7 mouse cellular contexts compared by ENCODE assay signal in the genomic region with DNA sequence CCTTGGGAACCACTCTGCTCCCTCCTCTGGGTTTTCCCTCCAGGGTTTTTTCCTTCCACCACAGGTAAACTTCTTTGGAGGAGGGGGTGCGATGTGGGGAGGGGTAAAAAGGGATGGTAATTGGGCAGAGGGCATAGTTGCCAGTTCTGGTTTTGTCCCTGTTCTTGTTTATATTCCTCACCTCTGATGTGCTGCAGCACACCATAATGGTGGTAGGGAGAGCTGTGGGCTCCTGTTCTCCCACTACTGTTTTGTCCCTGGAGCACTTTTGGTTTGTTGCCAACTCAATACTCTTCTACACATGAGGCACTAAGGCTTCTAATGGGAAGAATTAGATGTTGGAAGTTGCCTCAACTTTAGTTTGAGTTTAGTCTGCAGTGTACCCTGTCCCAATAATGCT. TPM values are rescaled to one million over a fixed set of nuclear protein-coding genes. Genes with fewer than 3 reads are reported as not detected.
DNase-seq lines count a peak whose midpoint lies in the region; ATAC-seq lines count a peak whose summit lies in the region.

No protein-coding gene starts in this region.

- intact Hi-C loops in left cerebral cortex, postnatal 14 days (cut with DNase I) = loop anchor here (10.0 kb wide), 1 partner anchor 213 kb away; no protein-coding TSS in a partner anchor

- H3K36me3 ChIP-seq in forebrain, embryonic 10.5 days (replicated peaks) = no peaks in the 10 kb centered on the region
- H3K36me3 ChIP-seq in limb, embryonic 10.5 days = no peaks in the 10 kb centered on the region
- no peaks in the 10 kb centered on the region for H3K36me3 ChIP-seq in stomach, embryonic 14.5 days (ENCODE audit: control insufficient read depth, insufficient read depth, low read length)

- DNase-seq in left cerebral cortex, postnatal 14 days (ENCODE audit: low spot score in 2 of 2) = peak; percentile 10 to 27
- DNase-seq in left cerebral cortex, adult 11 months (ENCODE audit: low spot score) = no peak
- no peak for DNase-seq in forebrain, embryonic 10.5 days (ENCODE audit: extremely low spot score, low spot score)
- no peak for DNase-seq in limb, embryonic 10.5 days (ENCODE audit: low spot score)
- no peak for DNase-seq in right cerebral cortex, postnatal 4 days

- ATAC-seq in stomach, embryonic 14.5 days (ENCODE audit: insufficient number of reproducible peaks, insufficient read depth, low FRiP score, low read depth) = no peak
- no peak for ATAC-seq in monocyte, adult 5-6 weeks (replicated peaks; ENCODE audit: insufficient number of reproducible peaks, low FRiP score, low TSS enrichment, poor library complexity, severe bottlenecking)

- 6% methylated on average over 1 of the region's 1 CpGs for WGBS in forebrain, embryonic 10.5 days
- WGBS in limb, embryonic 10.5 days = 0% methylated on average over 1 of the region's 1 CpGs
- WGBS in stomach, embryonic 14.5 days = 7% methylated on average over 1 of the region's 1 CpGs

- peak overlapping the region; percentile 86 for H3K4me2 ChIP-seq in stomach, embryonic 14.5 days (replicated peaks; ENCODE audit: low read depth, low read length)

- H3K9ac ChIP-seq in stomach, embryonic 14.5 days (replicated peaks; ENCODE audit: low read depth, low read length) = no peak overlapping the region

- H3K4me3 ChIP-seq in forebrain, embryonic 10.5 days = peak overlapping the region; percentile 59
- peak overlapping the region; percentile 52 for H3K4me3 ChIP-seq in limb, embryonic 10.5 days
- peak overlapping the region; percentile 40; the same call in 1 of the 2 replicates for H3K4me3 ChIP-seq in stomach, embryonic 14.5 days (ENCODE audit: low read depth, low read length)

- H3K9me3 ChIP-seq in forebrain, embryonic 10.5 days = no peaks in the 10 kb centered on the region
- no peaks in the 10 kb centered on the region for H3K9me3 ChIP-seq in limb, embryonic 10.5 days (replicated peaks)
- H3K9me3 ChIP-seq in stomach, embryonic 14.5 days (ENCODE audit: control insufficient read depth, low read depth, low read length) = no peaks in the 10 kb centered on the region

- H3K27me3 ChIP-seq in forebrain, embryonic 10.5 days (ENCODE audit: poor library complexity, severe bottlenecking) = peaks cover 56% of the 10 kb centered on the region
- peaks cover 52% of the 10 kb centered on the region for H3K27me3 ChIP-seq in limb, embryonic 10.5 days (ENCODE audit: low read depth, poor library complexity, severe bottlenecking)
- H3K27me3 ChIP-seq in stomach, embryonic 14.5 days (ENCODE audit: control insufficient read depth, insufficient read depth, low read length) = peaks cover 17% of the 10 kb centered on the region

- no peak overlapping the region for H3K27ac ChIP-seq in forebrain, embryonic 10.5 days
- H3K27ac ChIP-seq in limb, embryonic 10.5 days = no peak overlapping the region
- no peak overlapping the region for H3K27ac ChIP-seq in stomach, embryonic 14.5 days (ENCODE audit: low read length)

- peaks cover 26% of the 10 kb centered on the region for H3K4me1 ChIP-seq in forebrain, embryonic 10.5 days
- peaks cover 25% of the 10 kb centered on the region for H3K4me1 ChIP-seq in limb, embryonic 10.5 days
- 0 out of 2 replicates have a peak, but pooled peaks cover 9% of the 10 kb centered on the region for H3K4me1 ChIP-seq in stomach, embryonic 14.5 days (ENCODE audit: control insufficient read depth, insufficient read depth, low read length)

RNA-seq across cellular contexts. Expression of a gene that starts 2.2 kb away (rescaled TPM):
- total RNA-seq in left cerebral cortex, postnatal 14 days (2021) = 10 to 100 TPM; 91.3 to 96.2 TPM
- polyA plus RNA-seq in forebrain, embryonic 10.5 days (2016; fragmentation: Nextera tagmentation; extraction: Ambion mirVana) = 0.20 and 0.41 TPM in 2 replicates
- 0.19 TPM in 1 of 2 replicates, not detected in the other for polyA plus RNA-seq in limb, embryonic 10.5 days (2016; fragmentation: Nextera tagmentation; extraction: Ambion mirVana)
- 0.28 and 0.43 TPM in 2 replicates for polyA plus RNA-seq in stomach, embryonic 14.5 days (2014; fragmentation: Nextera tagmentation; extraction: Ambion mirVana)
- total RNA-seq in monocyte, adult 5-6 weeks (2017) = not detected in 3 replicates

Comparison
In these comparisons a context has a peak if more than half of its experiments do, and no peak if none do; other contexts are left out.
1. DNase-seq: peak in left cerebral cortex, postnatal 14 days (2 of 2); none in left cerebral cortex, adult 11 months (single experiment), forebrain, embryonic 10.5 days (single experiment), limb, embryonic 10.5 days (single experiment) and right cerebral cortex, postnatal 4 days (single experiment).
2. Peak in every context shown above with its lines, with median percentiles within 50 percentile points of each other: H3K4me3 ChIP-seq.